Mouse (Mus musculus) midbrain, embryonic 16.5 days (tissue): ENCODE results near the gene Tacc2. TPM values are rescaled to one million over a fixed set of nuclear protein-coding genes. Genes with fewer than 3 reads are reported as not detected.

Experiments used
- ATAC-seq: fragments of 200-750 bp; cut with Nextera tagmentation; 2 replicates; pipeline ENCODE4 v1.8.0; 2017; ENCODE audit warnings: moderate TSS enrichment
- H3K27ac ChIP-seq: fragments of 300-500 bp; sonication (generic); 2 replicates; pipeline ENCODE4 v1.5.1; 2014; ENCODE audit warnings: mild to moderate bottlenecking, low read length, mixed read lengths
- H3K27me3 ChIP-seq: fragments of 300-500 bp; sonication (generic); 2 replicates; pipeline ENCODE4 v1.6.1; 2014; ENCODE audit warnings: low read depth, low read length, mixed read lengths; ENCODE audit not compliant: control insufficient read depth, insufficient read depth
- H3K36me3 ChIP-seq: fragments of 300-500 bp; sonication (generic); 2 replicates; pipeline ENCODE4 v1.6.1; 2014; ENCODE audit warnings: mild to moderate bottlenecking, low read length, moderate library complexity, mixed read lengths; ENCODE audit not compliant: control insufficient read depth, insufficient read depth
- H3K4me1 ChIP-seq: fragments of 300-500 bp; sonication (generic); 2 replicates; pipeline ENCODE4 v1.6.1; 2014; ENCODE audit warnings: mild to moderate bottlenecking, low read length, mixed read lengths; ENCODE audit not compliant: control insufficient read depth, insufficient read depth
- H3K4me2 ChIP-seq: fragments of 300-500 bp; sonication (generic); 2 replicates; pipeline ENCODE4 v1.6.1; 2014; ENCODE audit warnings: mild to moderate bottlenecking, low read length, mixed read lengths
- H3K4me3 ChIP-seq: fragments of 300-500 bp; sonication (generic); 2 replicates; pipeline ENCODE4 v1.5.1; 2014; ENCODE audit warnings: low read depth, mild to moderate bottlenecking, low read length, moderate library complexity, mixed read lengths
- H3K9ac ChIP-seq: fragments of 300-500 bp; sonication (generic); 2 replicates; pipeline ENCODE4 v1.6.1; 2014; ENCODE audit warnings: low read depth, low read length, mixed read lengths
- H3K9me3 ChIP-seq: fragments of 300-500 bp; sonication (generic); replicated peaks from 2 replicates; pipeline ENCODE4 v1.6.1; 2014; ENCODE audit warnings: mild to moderate bottlenecking, low read length, mixed read lengths; ENCODE audit not compliant: control insufficient read depth, poor library complexity, severe bottlenecking
- WGBS: fragments of 180-500 bp; shearing (Covaris S2); extraction: QIAGEN DNeasy Blood & Tissue Kit; methylation state at CpG from one replicate; pipeline ENCODE4 v1.1.7; 2014; 5-methylcytosine and 5-hydroxymethylcytosine counted together
- polyA plus RNA-seq: library from polyadenylated mRNA; unstranded; fragments of >200 nt; fragmentation: Nextera tagmentation; extraction: Ambion mirVana; gene quantifications from 2 replicates; pipeline ENCODE4 v1.2.1, GENCODE M21; 2015

Tacc2 gene
- polyA plus RNA-seq, 1 experiment from 2014 or later: 61.1 TPM

GRCm38 (mm10) chr7:130743239-130744025 is 166.2 kb downstream of the Tacc2 start:
- Histone ChIP-seq H3K36me3 (peaks cover 44% of the 10 kb centered on the region), H3K4me3 (no peak overlapping the region)

GRCm38 (mm10) chr7:130749165-130749564 is 171.9 kb downstream of the Tacc2 start:
- no peaks in the 10 kb centered on the region for H3K9me3 ChIP-seq
- 96% methylated on average over 4 of the region's 4 CpGs for WGBS
- peaks cover 15% of the 10 kb centered on the region for H3K36me3 ChIP-seq

More at GRCm38 (mm10) chr7:130743239-130744025, 166.2 kb downstream of the Tacc2 start:
- 82% methylated on average over 9 of the region's 9 CpGs for WGBS
- Histone ChIP-seq H3K27ac (no peak overlapping the region), H3K9ac (no peak overlapping the region), H3K27me3 (no peaks in the 10 kb centered on the region), H3K9me3 (no peaks in the 10 kb centered on the region), H3K4me2 (no peak overlapping the region), H3K4me1 (no peaks in the 10 kb centered on the region)
- ATAC-seq: no peak

GRCm38 (mm10) chr7:130750752-130751490 is 173.7 kb downstream of the Tacc2 start:
- peak; percentile 74; the same call in 1 of the 2 replicates for ATAC-seq
- WGBS: 16% methylated on average over 17 of the region's 17 CpGs
- H3K9ac ChIP-seq: peak overlapping the region; percentile 7; the same call in 1 of the 2 replicates

More at GRCm38 (mm10) chr7:130749165-130749564, 171.9 kb downstream of the Tacc2 start:
- H3K9ac ChIP-seq: no peak overlapping the region
- no peaks in the 10 kb centered on the region for H3K27me3 ChIP-seq
- H3K4me2 ChIP-seq: no peak overlapping the region
- H3K4me3 ChIP-seq: no peak overlapping the region
- ATAC-seq: no peak
- H3K4me1 ChIP-seq: peaks cover 14% of the 10 kb centered on the region
- peak overlapping the region; percentile 12; the same call in 1 of the 2 replicates for H3K27ac ChIP-seq

GRCm38 (mm10) chr7:130751678-130752077 is 174.4 kb downstream of the Tacc2 start:
- H3K4me3 ChIP-seq: no peak overlapping the region
- H3K4me1 ChIP-seq: peaks cover 14% of the 10 kb centered on the region
- ATAC-seq: no peak
- H3K4me2 ChIP-seq: no peak overlapping the region
- H3K27ac ChIP-seq: no peak overlapping the region; the same call in 1 of the 2 replicates
- peaks cover 16% of the 10 kb centered on the region for H3K36me3 ChIP-seq
- no peaks in the 10 kb centered on the region for H3K27me3 ChIP-seq
- WGBS: 50% methylated on average over 8 of the region's 9 CpGs
- H3K9ac ChIP-seq: no peak overlapping the region
- no peaks in the 10 kb centered on the region for H3K9me3 ChIP-seq

More at GRCm38 (mm10) chr7:130750752-130751490, 173.7 kb downstream of the Tacc2 start:
- no peaks in the 10 kb centered on the region for H3K9me3 ChIP-seq
- H3K27ac ChIP-seq: peak overlapping the region; percentile 78
- no peaks in the 10 kb centered on the region for H3K27me3 ChIP-seq
- H3K4me1 ChIP-seq: peaks cover 14% of the 10 kb centered on the region
- H3K4me3 ChIP-seq: no peak overlapping the region
- no peak overlapping the region for H3K4me2 ChIP-seq
- peaks cover 15% of the 10 kb centered on the region for H3K36me3 ChIP-seq

GRCm38 (mm10) chr7:130754790-130755189 is 177.6 kb downstream of the Tacc2 start:
- Histone ChIP-seq H3K27ac (no peak overlapping the region), H3K9ac (no peak overlapping the region), H3K9me3 (no peaks in the 10 kb centered on the region), H3K4me1 (peaks cover 13% of the 10 kb centered on the region), H3K4me2 (no peak overlapping the region), H3K27me3 (no peaks in the 10 kb centered on the region), H3K4me3 (no peak overlapping the region), H3K36me3 (peaks cover 31% of the 10 kb centered on the region)
- no peak for ATAC-seq
- 96% methylated on average over 2 of the region's 2 CpGs for WGBS

GRCm38 (mm10) chr7:130756343-130756835 is 179.2 kb downstream of the Tacc2 start:
- H3K4me3 ChIP-seq: no peak overlapping the region
- H3K27me3 ChIP-seq: no peaks in the 10 kb centered on the region
- 86% methylated on average over 7 of the region's 7 CpGs for WGBS
- H3K36me3 ChIP-seq: peaks cover 35% of the 10 kb centered on the region
- peaks cover 2% of the 10 kb centered on the region; the same call in 1 of the 2 replicates for H3K4me1 ChIP-seq
- H3K4me2 ChIP-seq: no peak overlapping the region
- no peaks in the 10 kb centered on the region for H3K9me3 ChIP-seq
- H3K27ac ChIP-seq: no peak overlapping the region
- ATAC-seq: no peak
- H3K9ac ChIP-seq: no peak overlapping the region

GRCm38 (mm10) chr7:130757326-130757865 is 180.2 kb downstream of the Tacc2 start:
- ATAC-seq: no peak
- Histone ChIP-seq H3K27ac (no peak overlapping the region), H3K36me3 (peaks cover 29% of the 10 kb centered on the region), H3K27me3 (no peaks in the 10 kb centered on the region), H3K4me3 (no peak overlapping the region), H3K9ac (no peak overlapping the region), H3K4me2 (no peak overlapping the region), H3K4me1 (0 out of 2 replicates have a peak, but pooled peaks cover under 1% of the 10 kb centered on the region), H3K9me3 (no peaks in the 10 kb centered on the region)
- 89% methylated on average over 11 of the region's 11 CpGs for WGBS

GRCm38 (mm10) chr7:130762071-130762897 is 185.0 kb downstream of the Tacc2 start:
- Histone ChIP-seq H3K36me3 (peaks cover 28% of the 10 kb centered on the region), H3K4me2 (no peak overlapping the region), H3K27ac (peak overlapping the region; percentile 3; the same call in 1 of the 2 replicates), H3K9ac (no peak overlapping the region), H3K4me1 (peaks cover 2% of the 10 kb centered on the region; the same call in 1 of the 2 replicates), H3K9me3 (no peaks in the 10 kb centered on the region), H3K27me3 (no peaks in the 10 kb centered on the region), H3K4me3 (no peak overlapping the region)
- WGBS: 31% methylated on average over 17 of the region's 17 CpGs
- peak; percentile 63 for ATAC-seq
